Mouse (Mus musculus) left cerebral cortex, postnatal 14 days (tissue): Measurements from ENCODE around the gene Mnat1. TPM values are rescaled to one million over a fixed set of nuclear protein-coding genes. Genes with fewer than 3 reads are reported as not detected.
A peak's percentile ranks its signal among the peaks of the same experiment; 100 is the strongest.

ENCODE experiments used
- DNase-seq, 2 experiments: peaks; one replicate each; pipeline ENCODE4 v3.0.0; 2021 to 2022; ENCODE audit warnings: low spot score in 2 of 2, mixed read lengths in 1 of 2
- intact Hi-C: fragments of 180-260 bp; cut with DNase I; formaldehyde crosslinking; loops from one replicate; pipeline ENCODE4 v1.15.1; 2025
- total RNA-seq, 2 experiments: library from RNA; stranded (reverse); gene quantifications; 2 replicates each; pipeline ENCODE4 v1.2.3; 2021

Mnat1 gene
- total RNA-seq, 2 experiments from 2014 or later = 18.3 to 19.1 TPM

DNA sequence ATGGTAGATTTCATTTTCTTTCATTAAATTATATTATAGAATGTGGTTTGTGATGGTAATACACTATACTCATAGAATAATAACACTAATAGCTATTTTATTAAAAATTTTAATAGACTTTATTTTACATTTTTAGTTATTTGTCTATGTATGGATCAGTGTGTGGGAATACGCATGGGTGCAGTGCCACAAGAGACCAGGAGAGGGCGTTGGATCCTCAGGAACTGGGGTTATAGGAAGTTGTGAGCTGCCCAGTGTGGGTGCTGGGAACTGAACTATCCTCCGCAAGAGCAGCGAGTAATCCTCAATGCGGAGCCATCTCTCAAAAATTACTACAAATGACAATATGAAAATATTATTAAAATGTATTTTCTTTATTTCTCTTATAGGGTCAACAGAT is 95.1 kb downstream of the Mnat1 start:
- DNase-seq = no peak
- intact Hi-C loops = no loop called here

DNA sequence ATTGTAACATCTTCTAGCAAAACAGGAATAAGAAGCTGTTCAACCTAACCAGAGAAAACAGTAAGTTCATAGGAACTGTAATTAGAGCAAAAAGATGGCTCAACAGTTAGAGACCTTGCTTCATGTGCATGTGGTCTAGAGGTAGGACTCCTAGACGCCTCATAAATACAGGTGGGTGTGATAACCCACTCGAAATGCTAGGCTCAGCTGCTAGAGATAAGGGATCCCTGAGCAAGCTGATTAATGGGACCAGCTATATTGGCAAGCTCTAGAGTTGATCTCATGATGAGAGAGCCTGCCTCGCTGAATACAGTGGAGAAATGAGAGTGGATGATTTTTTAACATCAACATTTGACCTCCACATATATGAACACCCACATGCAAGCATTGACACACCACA is 97.7 kb downstream of the Mnat1 start:
- intact Hi-C loops = no loop called here
- no peak for DNase-seq

GRCm38 (mm10) chr12:73223872-73224271 is 100.4 kb downstream of the Mnat1 start:
- intact Hi-C loops = no loop called here
- DNase-seq = no peak

DNA sequence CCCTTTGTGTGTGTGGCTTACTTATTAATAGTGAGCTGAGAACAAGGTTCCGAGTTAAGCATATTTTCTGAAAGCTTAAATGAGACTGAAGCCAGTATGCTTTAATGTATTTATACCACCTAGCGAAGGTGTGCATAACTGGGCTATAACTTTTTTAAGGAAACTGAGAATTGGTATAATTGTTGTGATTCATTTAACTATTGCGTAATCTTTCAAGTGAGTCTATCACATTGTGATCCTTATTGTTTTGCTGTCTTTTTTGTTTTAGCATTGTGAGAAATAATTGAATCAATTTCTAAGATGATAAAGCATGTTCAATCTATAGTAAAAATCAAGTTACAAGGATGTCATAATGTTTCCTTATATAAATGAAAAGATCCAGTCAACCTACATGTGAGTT is 104.9 kb downstream of the Mnat1 start:
- intact Hi-C loops = no loop called here
- no peak for DNase-seq

- intact Hi-C loops = no loop called here
- DNase-seq = no peak
Measured at GRCm38 (mm10) chr12:73230196-73230595, 106.7 kb downstream of the Mnat1 start.

- intact Hi-C loops = no loop called here
- no peak for DNase-seq
Measured at GRCm38 (mm10) chr12:73231552-73231951, 108.0 kb downstream of the Mnat1 start.

DNA sequence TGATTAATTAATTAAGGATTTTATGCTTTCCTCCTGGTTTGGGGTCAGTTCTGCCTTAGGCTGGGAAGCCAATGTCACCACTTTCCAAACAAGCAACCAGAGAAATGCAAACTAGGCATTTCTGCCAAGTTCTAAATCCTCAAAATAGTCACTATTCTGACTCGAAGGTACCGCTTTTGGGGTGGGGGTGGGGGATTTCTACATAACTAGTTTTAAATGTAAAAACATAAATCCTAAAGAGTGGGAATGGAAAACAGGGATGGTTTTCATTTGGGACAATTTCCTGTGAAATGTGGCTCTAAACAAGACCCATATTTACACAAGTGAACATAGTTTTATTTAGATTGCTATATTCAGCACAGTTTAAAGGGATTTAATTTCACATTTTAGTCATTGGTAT is 109.1 kb downstream of the Mnat1 start:
- intact Hi-C loops = no loop called here
- no peak for DNase-seq

- intact Hi-C loops = no loop called here
Measured at GRCm38 (mm10) chr12:73241960-73242359, 118.4 kb downstream of the Mnat1 start.

GRCm38 (mm10) chr12:73245687-73246086 is 122.2 kb downstream of the Mnat1 start:
- intact Hi-C loops = no loop called here
- DNase-seq = peak in 1 of 2 experiments; percentile 20

More at GRCm38 (mm10) chr12:73241960-73242359, 118.4 kb downstream of the Mnat1 start:
- peak; percentile 49 to 87 for DNase-seq

DNA sequence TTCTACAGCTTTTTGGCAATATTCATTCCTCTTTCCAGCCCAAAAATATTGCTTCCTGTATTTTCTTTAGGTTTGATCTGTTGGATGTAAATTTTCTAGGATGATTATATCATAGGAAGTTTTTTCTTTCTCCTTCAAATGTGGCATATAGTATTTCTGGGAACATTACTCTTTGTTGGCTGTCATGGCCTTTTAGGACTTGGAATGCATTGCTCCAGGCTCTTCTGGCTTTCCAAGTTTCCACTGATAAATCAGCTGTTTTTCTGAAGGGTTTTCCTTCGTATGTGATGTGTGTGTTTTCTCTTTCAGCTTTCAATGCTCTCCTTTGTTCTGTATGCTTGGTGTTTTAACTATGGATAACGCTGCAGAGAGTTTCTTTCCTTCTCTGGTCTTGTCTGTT is 131.5 kb downstream of the Mnat1 start:
- DNase-seq = no peak
- intact Hi-C loops = no loop called here

- DNase-seq = no peak
- intact Hi-C loops = no loop called here
Measured at GRCm38 (mm10) chr12:73259269-73259668, 135.8 kb downstream of the Mnat1 start.

- DNase-seq = no peak
- intact Hi-C loops = no loop called here
Measured at GRCm38 (mm10) chr12:73260339-73260738, 136.8 kb downstream of the Mnat1 start.

- no peak for DNase-seq
- intact Hi-C loops = no loop called here
Measured at GRCm38 (mm10) chr12:73265381-73265978, 142.0 kb downstream of the Mnat1 start.

- DNase-seq = no peak
- intact Hi-C loops = no loop called here
Measured at GRCm38 (mm10) chr12:73266597-73266996, 143.1 kb downstream of the Mnat1 start.

DNA sequence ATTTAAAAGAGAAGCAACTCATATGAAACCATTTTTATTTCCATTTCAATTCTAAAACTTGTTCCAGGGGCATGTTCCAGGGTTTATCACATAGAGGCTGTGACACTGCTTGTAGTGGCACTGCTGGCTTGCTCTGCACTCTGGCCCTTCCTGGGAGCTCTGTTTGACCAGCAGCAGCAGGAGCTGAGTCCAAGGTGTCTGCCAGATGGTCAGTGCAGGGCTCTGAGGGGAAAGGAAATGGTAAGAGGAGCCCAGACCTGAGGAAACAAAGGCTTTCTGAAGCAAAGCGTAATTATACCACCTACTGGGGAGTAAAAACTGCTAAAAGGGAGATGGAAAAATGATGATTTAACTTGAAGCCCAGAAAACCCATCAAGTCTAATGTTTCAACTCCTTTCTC is 145.0 kb downstream of the Mnat1 start:
- intact Hi-C loops = no loop called here
- DNase-seq = no peak

DNA sequence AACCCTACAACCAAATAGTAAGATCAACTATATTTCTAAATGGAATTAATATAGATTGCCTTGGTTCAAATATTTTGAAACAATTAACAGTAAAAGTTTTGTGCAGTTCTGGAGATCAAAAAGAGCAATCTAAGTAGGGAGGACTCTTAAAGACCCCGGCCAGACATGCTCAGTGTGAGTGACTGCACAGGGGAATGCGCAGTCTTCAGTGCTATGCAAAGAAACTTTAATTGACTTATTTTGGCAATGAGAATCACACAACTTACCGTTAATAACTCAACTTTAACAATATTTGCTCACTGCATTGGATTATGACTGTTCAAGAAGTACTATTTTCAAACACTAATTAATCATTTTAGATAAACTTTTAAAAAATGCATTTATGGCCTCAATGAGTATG is 146.0 kb downstream of the Mnat1 start:
- intact Hi-C loops = no loop called here
- DNase-seq = no peak

DNA sequence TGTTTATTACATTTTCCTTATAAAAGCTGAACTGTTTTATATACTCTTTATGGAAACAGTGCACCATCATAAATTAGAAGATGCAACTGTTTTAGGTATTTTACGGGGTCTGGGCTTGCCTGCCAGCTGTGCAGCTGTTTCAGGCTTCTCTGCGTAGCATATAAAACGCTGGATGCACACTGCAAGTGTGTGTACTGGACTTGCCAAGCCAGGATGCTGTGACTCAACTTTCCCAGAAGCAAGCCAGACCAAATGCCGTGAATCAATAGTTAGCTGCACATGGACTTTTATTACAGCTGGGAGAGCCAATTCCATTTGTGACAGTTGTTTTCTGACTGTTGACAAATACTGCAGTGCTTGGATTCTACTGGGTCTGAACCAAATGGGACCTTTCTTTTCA is 146.4 kb downstream of the Mnat1 start:
- no peak for DNase-seq
- intact Hi-C loops = no loop called here

DNA sequence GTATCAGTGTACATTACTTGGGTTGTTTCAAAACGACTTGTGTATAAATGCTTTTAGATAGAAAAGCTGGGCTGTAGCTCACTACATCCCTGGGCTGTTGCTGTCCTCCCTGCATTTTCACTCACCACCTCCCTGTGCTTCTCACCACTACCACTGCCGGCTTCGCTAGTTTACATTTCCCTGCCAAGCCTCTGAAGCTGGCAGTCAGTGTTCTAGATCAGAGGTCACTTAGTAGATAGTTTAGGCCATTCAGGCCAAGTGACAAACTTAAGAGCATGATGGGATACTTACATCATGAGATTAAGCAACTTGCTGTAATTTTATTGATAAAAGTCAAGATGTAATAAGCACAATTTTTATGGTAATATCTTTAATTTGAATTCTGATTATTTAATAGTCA is 151.4 kb downstream of the Mnat1 start:
- DNase-seq = no peak
- intact Hi-C loops = no loop called here

DNA sequence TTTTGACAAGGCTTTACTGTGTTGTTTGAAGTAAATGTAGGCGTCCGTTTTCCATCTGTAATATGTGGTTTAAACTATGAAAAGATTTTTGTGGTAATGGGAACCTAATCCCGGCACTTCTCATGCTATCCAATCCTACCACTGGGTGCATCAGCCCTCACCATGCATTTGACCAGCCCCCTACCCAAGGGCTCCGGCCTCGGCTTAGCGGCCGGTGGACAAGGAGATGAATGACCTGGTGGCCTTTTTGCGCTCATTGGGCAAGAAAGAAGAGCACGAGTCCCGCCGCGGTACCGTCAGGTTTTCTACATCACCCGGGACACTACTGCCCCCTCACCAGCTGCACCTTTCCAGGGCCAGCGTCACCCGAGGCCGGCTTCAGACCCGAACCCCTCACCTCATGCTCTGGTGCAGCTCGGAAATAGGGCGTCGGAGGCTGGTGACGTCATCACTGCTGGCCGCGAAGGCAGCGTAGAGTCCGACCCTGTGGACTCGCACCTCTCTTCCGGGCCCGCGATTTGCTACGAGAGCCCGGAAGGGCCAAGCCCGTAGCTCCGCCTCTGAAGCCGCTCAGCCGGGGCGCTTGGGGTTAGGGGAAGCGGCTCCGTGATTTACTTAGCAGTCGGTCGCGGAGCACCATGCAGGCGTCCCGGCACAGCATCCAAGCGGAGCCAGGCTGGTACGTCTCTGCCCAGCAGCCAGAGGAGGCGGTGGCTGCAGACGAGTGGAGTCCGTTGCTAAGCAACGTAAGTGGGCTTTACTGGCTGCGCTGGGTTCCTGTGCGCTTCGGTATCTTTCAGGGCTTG is 163.0 kb downstream of the Mnat1 start, which contains the start of the genes Trmt5 and Slc38a6:
Gene Trmt5, minus strand, starts transcription at position 424 of the 806 bp plus-strand sequence.
Gene Slc38a6, plus strand, starts transcription at position 493 of the 806 bp plus-strand sequence.
- DNase-seq = peak; percentile 92 to 94
- intact Hi-C loops = loop anchor here (10.0 kb wide), 1 partner anchor 232 kb away; the partner anchor contains the start of gene Six1

- no peak for DNase-seq
- intact Hi-C loops = loop anchor here (10.0 kb wide), 1 partner anchor 233 kb away; the partner anchor contains the start of gene Six1
Measured at GRCm38 (mm10) chr12:73287609-73288008, 164.1 kb downstream of the Mnat1 start.

GRCm38 (mm10) chr12:73288626-73289025 is 165.1 kb downstream of the Mnat1 start:
- intact Hi-C loops = loop anchor here (10.0 kb wide), 1 partner anchor 234 kb away; the partner anchor contains the start of gene Six1
- DNase-seq = no peak
